Mouse (Mus musculus): ENCODE measurements around the gene Eif1ad. TPM values are rescaled to one million over a fixed set of nuclear protein-coding genes. Genes with fewer than 3 reads are reported as not detected.
A peak's percentile ranks its signal among the peaks of the same experiment; 100 is the strongest.
"Not testable (repeated sequence)": the region's sequence is repeated elsewhere in the genome, so short reads cannot be mapped to it uniquely, and the experiment has no call there.

Gene Eif1ad
- polyA plus RNA-seq, 1 experiment from 2014 or later = 43.8 TPM

GRCm38 (mm10) chr19:5384715-5385114, 18.2 kb downstream of the Eif1ad start:
- Histone ChIP-seq H3K4me3 (no peak overlapping the region), H3K4me1 (peaks cover 25% of the 10 kb centered on the region), H3K36me3 (replicated peaks) (peaks cover 53% of the 10 kb centered on the region), H3K9ac (no peak overlapping the region), H3K9me3 (no peaks in the 10 kb centered on the region), H3K27me3 (replicated peaks) (no peaks in the 10 kb centered on the region), H3K27ac (no peak overlapping the region), H3K4me2 (no peak overlapping the region)
- ATAC-seq (replicated peaks) = no peak
- WGBS = 96% methylated on average over 8 of the region's 8 CpGs

- Histone ChIP-seq H3K9me3 (no peaks in the 10 kb centered on the region), H3K4me2 (peak overlapping the region; percentile 93), H3K9ac (peak overlapping the region; percentile 97), H3K4me3 (peak overlapping the region; percentile 99), H3K4me1 (peaks cover 34% of the 10 kb centered on the region), H3K36me3 (replicated peaks) (peaks cover 23% of the 10 kb centered on the region), H3K27ac (peak overlapping the region; percentile 87), H3K27me3 (replicated peaks) (no peaks in the 10 kb centered on the region)
- ATAC-seq (replicated peaks) = peak; percentile 56
- WGBS = under 1% methylated on average over 43 of the region's 43 CpGs
Measured at GRCm38 (mm10) chr19:5388011-5388441, 21.5 kb downstream of the Eif1ad start.

- no peaks in the 10 kb centered on the region for H3K27me3 ChIP-seq (replicated peaks)
- no peaks in the 10 kb centered on the region for H3K9me3 ChIP-seq
- peak within 1 kb of the TSS; percentile 93 for H3K4me2 ChIP-seq
- H3K9ac ChIP-seq = peak within 1 kb of the TSS; percentile 97
- peaks cover 16% of the 10 kb centered on the region for H3K36me3 ChIP-seq (replicated peaks)
- ATAC-seq (replicated peaks) = peak; percentile 97
- peak within 1 kb of the TSS; percentile 87 for H3K27ac ChIP-seq
- H3K4me1 ChIP-seq = peaks cover 34% of the 10 kb centered on the region
- peak within 1 kb of the TSS; percentile 99 for H3K4me3 ChIP-seq
- 2% methylated on average over 43 of the region's 43 CpGs for WGBS
Measured at GRCm38 (mm10) chr19:5388588-5389242, 22.2 kb downstream of the Eif1ad start, which contains the start of gene Sart1. TSS of gene Sart1 (minus strand) at chr19:5388703.

GRCm38 (mm10) chr19:5389647-5390046, 23.1 kb downstream of the Eif1ad start:
- Histone ChIP-seq H3K36me3 (replicated peaks) (peaks cover 8% of the 10 kb centered on the region; the same call in 1 of the 2 replicates), H3K4me1 (peaks cover 34% of the 10 kb centered on the region), H3K27me3 (replicated peaks) (no peaks in the 10 kb centered on the region), H3K27ac (no peak overlapping the region), H3K9me3 (no peaks in the 10 kb centered on the region), H3K4me2 (peak overlapping the region; percentile 93), H3K9ac (no peak overlapping the region), H3K4me3 (peak overlapping the region; percentile 99)
- no peak for ATAC-seq (replicated peaks)
- WGBS = 62% methylated on average over 12 of the region's 12 CpGs

GRCm38 (mm10) chr19:5390416-5390815, 23.9 kb downstream of the Eif1ad start:
- H3K9ac ChIP-seq = no peak overlapping the region
- H3K4me2 ChIP-seq = no peak overlapping the region; the same call in 1 of the 2 replicates
- H3K4me3 ChIP-seq = no peak overlapping the region
- no peaks in the 10 kb centered on the region for H3K27me3 ChIP-seq (replicated peaks)
- H3K4me1 ChIP-seq = peaks cover 34% of the 10 kb centered on the region
- peaks cover 3% of the 10 kb centered on the region; the same call in 1 of the 2 replicates for H3K36me3 ChIP-seq (replicated peaks)
- WGBS = 90% methylated on average over 8 of the region's 8 CpGs
- ATAC-seq (replicated peaks) = no peak
- H3K27ac ChIP-seq = no peak overlapping the region
- no peaks in the 10 kb centered on the region for H3K9me3 ChIP-seq

- WGBS = 62% methylated on average over 4 of the region's 4 CpGs
- no peaks in the 10 kb centered on the region for H3K27me3 ChIP-seq (replicated peaks)
- H3K9ac ChIP-seq = no peak overlapping the region
- no peak overlapping the region for H3K27ac ChIP-seq
- peaks cover 17% of the 10 kb centered on the region for H3K4me1 ChIP-seq
- no peaks in the 10 kb centered on the region for H3K36me3 ChIP-seq (replicated peaks)
- no peak overlapping the region for H3K4me2 ChIP-seq
- no peak overlapping the region for H3K4me3 ChIP-seq
- no peaks in the 10 kb centered on the region for H3K9me3 ChIP-seq
- ATAC-seq (replicated peaks) = no peak
Measured at GRCm38 (mm10) chr19:5392892-5393291, 26.4 kb downstream of the Eif1ad start.

- H3K36me3 ChIP-seq (replicated peaks) = no peaks in the 10 kb centered on the region
- ATAC-seq (replicated peaks) = no peak
- no peak overlapping the region for H3K27ac ChIP-seq
- H3K4me2 ChIP-seq = no peak overlapping the region
- H3K4me1 ChIP-seq = peaks cover 15% of the 10 kb centered on the region
- H3K4me3 ChIP-seq = no peak overlapping the region
- WGBS = 57% methylated on average over 10 of the region's 10 CpGs
- H3K9ac ChIP-seq = no peak overlapping the region
- H3K27me3 ChIP-seq (replicated peaks) = no peaks in the 10 kb centered on the region
- H3K9me3 ChIP-seq = no peaks in the 10 kb centered on the region
Measured at GRCm38 (mm10) chr19:5394168-5394567, 27.6 kb downstream of the Eif1ad start.

GRCm38 (mm10) chr19:5395371-5395770, 28.8 kb downstream of the Eif1ad start:
- WGBS = 72% methylated on average over 4 of the region's 4 CpGs
- Histone ChIP-seq H3K27me3 (replicated peaks) (no peaks in the 10 kb centered on the region), H3K4me2 (no peak overlapping the region), H3K4me3 (no peak overlapping the region), H3K4me1 (peaks cover 3% of the 10 kb centered on the region; the same call in 1 of the 2 replicates), H3K36me3 (replicated peaks) (no peaks in the 10 kb centered on the region), H3K27ac (no peak overlapping the region), H3K9me3 (no peaks in the 10 kb centered on the region), H3K9ac (no peak overlapping the region)
- ATAC-seq (replicated peaks) = no peak

- 64% methylated on average over 4 of the region's 4 CpGs for WGBS
- H3K4me3 ChIP-seq; H3K9ac ChIP-seq; H3K4me1 ChIP-seq; ATAC-seq (replicated peaks); H3K27me3 ChIP-seq (replicated peaks); H3K4me2 ChIP-seq; H3K36me3 ChIP-seq (replicated peaks); H3K9me3 ChIP-seq; H3K27ac ChIP-seq: not testable (repeated sequence)
Measured at GRCm38 (mm10) chr19:5401073-5401472, 34.5 kb downstream of the Eif1ad start.

GRCm38 (mm10) chr19:5402293-5402692, 35.8 kb downstream of the Eif1ad start, which contains the start of gene Tsga10ip:
TSS of gene Tsga10ip (minus strand) at chr19:5402526.
- WGBS = 71% methylated on average over 8 of the region's 8 CpGs
- H3K9me3 ChIP-seq = no peaks in the 10 kb centered on the region
- H3K4me2 ChIP-seq = no peak within 1 kb of the TSS
- peaks cover 6% of the 10 kb centered on the region for H3K4me1 ChIP-seq
- ATAC-seq (replicated peaks) = no peak
- no peak within 1 kb of the TSS for H3K4me3 ChIP-seq
- H3K27ac ChIP-seq = no peak within 1 kb of the TSS
- H3K9ac ChIP-seq = no peak within 1 kb of the TSS
- H3K36me3 ChIP-seq (replicated peaks) = no peaks in the 10 kb centered on the region
- no peaks in the 10 kb centered on the region for H3K27me3 ChIP-seq (replicated peaks)

- Histone ChIP-seq H3K9me3 (no peaks in the 10 kb centered on the region), H3K36me3 (replicated peaks) (no peaks in the 10 kb centered on the region), H3K9ac (peak overlapping the region; percentile 21; the same call in 1 of the 2 replicates), H3K27ac (peak overlapping the region; percentile 62), H3K27me3 (replicated peaks) (no peaks in the 10 kb centered on the region), H3K4me3 (peak overlapping the region; percentile 38), H3K4me2 (peak overlapping the region; percentile 56), H3K4me1 (peaks cover 17% of the 10 kb centered on the region)
- 21% methylated on average over 7 of the region's 7 CpGs for WGBS
- ATAC-seq (replicated peaks) = no peak
Measured at GRCm38 (mm10) chr19:5405924-5406323, 39.4 kb downstream of the Eif1ad start.

GRCm38 (mm10) chr19:5406531-5407126, 40.1 kb downstream of the Eif1ad start:
- Histone ChIP-seq H3K9ac (peak overlapping the region; percentile 75), H3K27ac (peak overlapping the region; percentile 88), H3K4me2 (peak overlapping the region; percentile 82), H3K4me3 (peak overlapping the region; percentile 66), H3K4me1 (peaks cover 17% of the 10 kb centered on the region)
- not testable (repeated sequence) for H3K36me3 ChIP-seq (replicated peaks); H3K9me3 ChIP-seq; H3K27me3 ChIP-seq (replicated peaks)
- WGBS = 21% methylated on average over 25 of the region's 25 CpGs
- ATAC-seq (replicated peaks) = peak; percentile 92

All from midbrain, embryonic 15.5 days (tissue).